Mouse (Mus musculus) testis, adult 2 months (tissue): ENCODE measurements around the gene Cltb.

Experiments
- CTCF ChIP-seq: fragments of 200-500 bp; IDR thresholded peaks from 2 replicates; pipeline ENCODE4 v1.5.1; 2012; ENCODE audit warnings: low read depth, mild to moderate bottlenecking, inconsistent platforms, low read length, moderate library complexity; ENCODE audit not compliant: control insufficient read depth, insufficient read depth, insufficient replicate concordance
- POLR2A ChIP-seq: fragments of 200-500 bp; IDR thresholded peaks from 2 replicates; pipeline ENCODE4 v1.6.1; 2012; ENCODE audit warnings: low read depth, mild to moderate bottlenecking, inconsistent platforms, low read length, moderate library complexity; ENCODE audit not compliant: control insufficient read depth

- no peak for TF ChIP-seq CTCF
- TF ChIP-seq POLR2A: no peak
These were observed 42.8 kb downstream of the Cltb start for GRCm38 (mm10) chr13:54568380-54568779.
